Mouse (Mus musculus) heart, embryonic 16.5 days (tissue): ENCODE results near the gene Ssmem1. TPM values are rescaled to one million over a fixed set of nuclear protein-coding genes. Genes with fewer than 3 reads are reported as not detected.

ENCODE experiments used
- ATAC-seq: fragments of 200-750 bp; cut with Nextera tagmentation; replicated peaks from 2 replicates; pipeline ENCODE4 v1.8.0; 2017; ENCODE audit warnings: moderate number of reproducible peaks; ENCODE audit not compliant: insufficient read depth, low FRiP score; ENCODE audit errors: extremely low read depth
- H3K27ac ChIP-seq: fragments of 300-500 bp; sonication (generic); 2 replicates; pipeline ENCODE4 v1.5.1; 2014; ENCODE audit warnings: mild to moderate bottlenecking, low read length, control low read depth, moderate library complexity
- H3K27me3 ChIP-seq: fragments of 300-500 bp; sonication (generic); 2 replicates; pipeline ENCODE4 v1.6.1; 2014; ENCODE audit warnings: low read length, mixed read lengths; ENCODE audit not compliant: control insufficient read depth, insufficient read depth
- H3K36me3 ChIP-seq: fragments of 300-500 bp; sonication (generic); 2 replicates; pipeline ENCODE4 v1.6.1; 2014; ENCODE audit not compliant: control insufficient read depth, insufficient read depth
- H3K4me1 ChIP-seq: fragments of 300-500 bp; sonication (generic); 2 replicates; pipeline ENCODE4 v1.6.1; 2014; ENCODE audit warnings: low read length, mixed read lengths; ENCODE audit not compliant: control insufficient read depth, insufficient read depth
- H3K4me2 ChIP-seq: fragments of 300-500 bp; sonication (generic); 2 replicates; pipeline ENCODE4 v1.6.1; 2014; ENCODE audit warnings: low read depth, mild to moderate bottlenecking, control low read depth, low read length
- H3K4me3 ChIP-seq: fragments of 300-500 bp; sonication (generic); 2 replicates; pipeline ENCODE4 v1.5.1; 2014; ENCODE audit warnings: mild to moderate bottlenecking, control low read depth, low read length
- H3K9ac ChIP-seq: fragments of 300-500 bp; sonication (generic); 2 replicates; pipeline ENCODE4 v1.6.1; 2014; ENCODE audit warnings: low read length, control low read depth
- H3K9me3 ChIP-seq: fragments of 300-500 bp; sonication (generic); replicated peaks from 2 replicates; pipeline ENCODE4 v1.6.1; 2016; ENCODE audit warnings: low read length; ENCODE audit not compliant: control insufficient read depth
- WGBS: fragments of 180-500 bp; shearing (Covaris S2); extraction: QIAGEN DNeasy Blood & Tissue Kit; methylation state at CpG from one replicate; pipeline ENCODE4 v1.1.7; 2014; 5-methylcytosine and 5-hydroxymethylcytosine counted together
- polyA plus RNA-seq: library from polyadenylated mRNA; unstranded; fragments of >200 nt; fragmentation: Nextera tagmentation; extraction: Ambion mirVana; gene quantifications from 2 replicates; pipeline ENCODE4 v1.2.1, GENCODE M21; 2015

Ssmem1 gene
- polyA plus RNA-seq, 1 experiment from 2014 or later: 0.12 TPM

DNA sequence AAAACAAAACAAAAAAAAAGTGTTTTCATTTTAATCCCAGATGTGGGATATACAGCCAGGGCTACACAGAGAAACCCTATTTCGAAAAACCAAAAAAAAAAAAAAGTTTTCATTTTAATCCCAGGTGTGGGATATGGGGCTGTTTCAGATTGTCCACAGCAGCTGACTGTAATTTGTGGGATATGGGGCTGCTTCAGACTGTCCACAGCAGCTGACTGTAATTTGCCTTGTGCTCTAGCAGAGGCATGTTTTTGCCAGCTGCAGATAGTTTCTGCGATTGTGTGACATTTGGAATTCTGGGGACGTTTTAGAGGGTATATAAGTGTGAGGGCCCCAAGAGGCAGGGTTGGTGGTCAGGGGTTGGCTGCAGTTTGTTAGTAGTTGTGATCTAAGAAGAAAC, 37.9 kb upstream of the Ssmem1 start:
- no peaks in the 10 kb centered on the region for H3K27me3 ChIP-seq
- no peak for ATAC-seq
- no peak overlapping the region for H3K9ac ChIP-seq

DNA sequence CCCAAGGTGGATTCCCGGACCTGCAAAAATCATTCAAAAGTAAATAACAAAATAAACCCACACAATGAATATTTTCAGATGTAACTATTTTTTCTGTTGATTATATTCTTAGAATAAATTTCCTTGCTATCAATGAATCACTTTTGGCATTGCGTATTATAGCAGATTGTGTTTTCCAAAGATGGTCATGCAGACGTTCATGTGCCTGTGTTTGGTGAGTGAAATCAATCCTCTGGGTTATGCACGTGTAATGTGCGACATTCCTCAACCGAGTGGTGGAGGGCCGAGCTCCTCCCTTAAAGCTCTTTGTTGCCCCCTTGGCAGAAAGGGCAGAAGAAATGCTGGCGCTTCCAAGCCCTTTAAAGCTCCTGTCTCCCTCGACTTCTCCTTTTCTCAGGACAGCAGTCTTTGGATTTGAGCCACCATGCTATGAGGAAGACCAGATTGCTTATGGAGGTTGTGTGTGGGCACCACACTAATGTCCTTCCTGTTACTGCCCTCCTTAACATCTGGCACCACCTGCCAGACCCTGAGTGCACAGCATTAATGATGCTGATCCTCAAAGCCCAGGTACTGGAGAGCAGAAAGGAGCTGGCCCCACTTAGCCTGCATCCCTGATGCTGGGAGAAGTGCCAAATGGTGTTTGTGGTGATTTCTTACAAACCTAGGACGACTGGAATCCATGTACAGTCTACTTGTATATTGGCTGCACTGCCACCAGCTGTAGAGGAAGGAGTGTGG, 33.5 kb upstream of the Ssmem1 start:
- 54% methylated on average over 10 of the region's 10 CpGs for WGBS
- no peak overlapping the region for H3K4me3 ChIP-seq
- no peak overlapping the region for H3K27ac ChIP-seq
- peaks cover 14% of the 10 kb centered on the region for H3K36me3 ChIP-seq
- no peaks in the 10 kb centered on the region for H3K27me3 ChIP-seq
- H3K4me2 ChIP-seq: no peak overlapping the region
- no peak overlapping the region for H3K9ac ChIP-seq
- no peaks in the 10 kb centered on the region; the same call in 1 of the 2 replicates for H3K9me3 ChIP-seq
- no peaks in the 10 kb centered on the region for H3K4me1 ChIP-seq
- no peak for ATAC-seq

More for the DNA sequence above, 37.9 kb upstream of the Ssmem1 start:
- Histone ChIP-seq H3K4me2 (no peak overlapping the region), H3K4me1 (no peaks in the 10 kb centered on the region), H3K36me3 (no peaks in the 10 kb centered on the region), H3K4me3 (no peak overlapping the region), H3K27ac (no peak overlapping the region), H3K9me3 (no peaks in the 10 kb centered on the region; the same call in 1 of the 2 replicates)
- WGBS: 65% methylated on average over 3 of the region's 3 CpGs

DNA sequence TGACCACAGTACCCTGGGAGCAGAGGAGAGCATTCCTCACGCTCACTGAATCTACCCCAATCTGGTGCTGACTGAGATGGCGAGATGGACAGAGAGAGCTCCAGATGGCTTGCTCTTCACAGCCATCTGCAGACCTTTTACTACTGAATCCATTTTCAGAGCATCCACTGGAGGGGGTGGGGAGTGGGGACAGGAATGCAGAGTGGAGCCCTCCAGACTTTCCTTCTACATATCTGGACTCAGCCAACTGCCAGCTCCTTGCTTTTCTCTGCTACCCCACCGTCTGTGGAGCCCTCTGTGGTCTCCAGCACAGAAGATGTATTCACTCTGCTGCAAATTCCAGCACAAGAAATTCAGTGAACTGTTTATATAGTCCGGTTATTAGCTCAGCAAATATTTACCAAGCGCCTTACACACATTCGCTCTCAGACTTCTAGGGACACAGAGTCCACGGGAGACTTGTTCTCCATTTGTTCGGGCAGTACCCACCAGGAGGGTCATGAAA, 32.4 kb upstream of the Ssmem1 start:
- no peak overlapping the region for H3K4me3 ChIP-seq
- 0 out of 2 replicates have a peak overlapping the region, but pooled peaks have one; percentile 13 for H3K27ac ChIP-seq
- H3K4me2 ChIP-seq: no peak overlapping the region
- no peaks in the 10 kb centered on the region for H3K27me3 ChIP-seq
- no peak for ATAC-seq
- 78% methylated on average over 8 of the region's 8 CpGs for WGBS
- no peaks in the 10 kb centered on the region for H3K4me1 ChIP-seq
- H3K9me3 ChIP-seq: no peaks in the 10 kb centered on the region; the same call in 1 of the 2 replicates
- H3K9ac ChIP-seq: no peak overlapping the region
- peaks cover 20% of the 10 kb centered on the region for H3K36me3 ChIP-seq

DNA sequence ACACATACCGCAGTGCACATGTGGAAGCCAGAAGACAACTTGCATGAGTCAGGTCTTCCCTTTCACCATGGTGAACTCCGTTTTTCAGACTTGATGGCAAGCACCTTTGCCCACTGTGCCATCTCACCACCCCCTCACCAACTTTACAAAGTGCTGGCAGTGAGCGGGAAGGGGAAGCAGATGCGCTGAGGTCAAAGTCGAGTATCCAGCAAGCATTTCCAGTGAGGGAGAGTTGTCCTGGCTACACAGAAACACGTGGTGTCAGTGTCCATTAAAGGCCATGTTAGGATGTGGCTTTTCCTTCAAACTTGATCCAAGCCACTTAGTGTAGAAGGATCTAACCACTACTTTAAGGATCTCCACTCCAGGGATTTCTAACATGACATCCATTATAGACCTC, 31.9 kb upstream of the Ssmem1 start:
- no peak for ATAC-seq
- no peak overlapping the region for H3K4me2 ChIP-seq
- H3K4me1 ChIP-seq: no peaks in the 10 kb centered on the region
- peaks cover 25% of the 10 kb centered on the region for H3K36me3 ChIP-seq
- no peak overlapping the region for H3K9ac ChIP-seq
- H3K27me3 ChIP-seq: no peaks in the 10 kb centered on the region
- 87% methylated on average over 6 of the region's 6 CpGs for WGBS
- no peak overlapping the region for H3K27ac ChIP-seq
- H3K4me3 ChIP-seq: no peak overlapping the region
- no peaks in the 10 kb centered on the region; the same call in 1 of the 2 replicates for H3K9me3 ChIP-seq

DNA sequence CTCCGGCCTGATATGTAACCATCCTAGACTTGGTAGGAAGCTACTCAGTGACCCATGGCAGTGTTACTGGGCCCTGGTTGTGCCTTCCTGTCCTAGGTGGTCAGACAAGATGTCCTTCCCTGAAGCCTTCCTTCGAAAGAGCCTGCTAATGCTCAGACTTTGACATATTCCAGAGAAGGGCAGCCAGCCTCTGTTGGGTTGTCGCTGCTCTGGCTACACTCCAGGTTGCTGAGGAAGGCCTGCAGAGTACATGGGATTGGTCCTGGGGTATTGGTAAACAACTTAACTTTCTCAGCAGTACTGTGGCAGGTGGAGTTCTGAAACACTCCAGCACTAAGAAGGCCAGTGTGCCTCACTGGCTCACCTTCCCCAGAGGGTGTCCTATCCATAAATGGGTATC, 30.2 kb upstream of the Ssmem1 start:
- Histone ChIP-seq H3K27me3 (no peaks in the 10 kb centered on the region), H3K36me3 (peaks cover 38% of the 10 kb centered on the region), H3K4me2 (no peak overlapping the region), H3K4me3 (no peak overlapping the region), H3K9me3 (no peaks in the 10 kb centered on the region), H3K27ac (no peak overlapping the region), H3K4me1 (no peaks in the 10 kb centered on the region), H3K9ac (no peak overlapping the region)
- no peak for ATAC-seq
- WGBS: 70% methylated on average over 3 of the region's 3 CpGs

DNA sequence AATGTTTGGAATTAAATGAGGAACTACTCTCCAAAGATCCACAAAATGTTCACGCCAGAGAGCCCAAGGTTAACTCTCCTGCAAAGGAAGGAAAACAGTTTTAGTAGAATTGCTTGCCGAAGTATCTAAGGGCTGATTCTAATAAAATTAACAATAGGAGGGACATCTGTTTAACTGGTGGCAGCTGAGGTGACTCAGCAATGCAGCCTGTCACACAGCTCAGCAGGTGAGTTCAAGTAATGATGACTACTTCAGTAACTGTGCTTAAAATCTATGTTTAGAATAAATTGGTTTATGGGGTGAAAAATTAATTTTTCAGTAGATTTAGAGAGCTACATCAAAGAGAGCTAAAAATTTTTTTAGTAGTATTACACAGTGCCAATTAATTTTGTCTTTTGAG, 26.7 kb upstream of the Ssmem1 start:
- Histone ChIP-seq H3K27me3 (no peaks in the 10 kb centered on the region), H3K27ac (no peak overlapping the region), H3K36me3 (peaks cover 66% of the 10 kb centered on the region), H3K9me3 (no peaks in the 10 kb centered on the region), H3K4me3 (no peak overlapping the region), H3K9ac (no peak overlapping the region), H3K4me2 (no peak overlapping the region), H3K4me1 (no peaks in the 10 kb centered on the region)
- ATAC-seq: no peak
- WGBS: 91% methylated on average over 2 of the region's 2 CpGs

DNA sequence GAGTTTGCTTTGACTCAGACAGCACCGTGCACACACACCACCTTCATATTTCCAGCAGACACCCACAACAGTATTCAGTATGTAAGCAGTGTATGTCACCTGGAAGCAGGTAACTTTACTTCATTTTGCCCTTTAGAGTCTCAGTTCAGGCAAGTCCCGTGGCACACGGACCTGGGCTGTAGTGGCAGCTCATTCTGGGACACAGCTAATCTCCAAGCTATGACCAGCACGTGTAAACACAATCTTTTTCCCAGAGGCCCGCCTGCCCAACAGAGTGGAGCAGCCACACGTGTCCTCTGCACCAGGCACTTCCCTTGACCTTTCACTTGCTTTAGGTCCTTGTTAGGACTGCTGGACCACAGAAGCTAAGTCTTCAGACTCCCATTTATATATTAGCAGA, 23.1 kb upstream of the Ssmem1 start:
- Histone ChIP-seq H3K4me3 (no peak overlapping the region), H3K9me3 (no peaks in the 10 kb centered on the region), H3K4me1 (no peaks in the 10 kb centered on the region), H3K9ac (no peak overlapping the region), H3K4me2 (no peak overlapping the region), H3K36me3 (peaks cover 70% of the 10 kb centered on the region), H3K27ac (no peak overlapping the region), H3K27me3 (no peaks in the 10 kb centered on the region)
- ATAC-seq: no peak
- 79% methylated on average over 6 of the region's 6 CpGs for WGBS

DNA sequence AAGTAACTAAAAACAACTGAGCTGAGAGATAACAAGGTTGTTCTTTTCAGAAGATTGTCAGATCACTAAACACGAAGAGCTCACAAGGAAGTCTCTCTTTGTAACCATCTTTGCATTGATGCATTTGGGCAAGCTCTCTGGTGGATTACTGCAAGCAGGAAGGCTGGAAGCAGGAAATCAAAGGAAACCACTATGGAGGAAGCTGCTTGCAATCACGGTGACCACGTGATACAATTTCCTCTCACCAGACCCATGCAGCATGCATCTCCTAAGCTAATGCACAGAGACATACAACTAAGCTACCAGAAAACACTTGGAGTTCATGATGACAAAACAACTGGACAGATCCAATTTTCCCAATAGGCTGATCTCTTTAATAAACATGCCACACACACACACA, 10.6 kb upstream of the Ssmem1 start:
- Histone ChIP-seq H3K4me1 (peaks cover 6% of the 10 kb centered on the region), H3K9me3 (no peaks in the 10 kb centered on the region), H3K36me3 (peaks cover 31% of the 10 kb centered on the region), H3K4me3 (no peak overlapping the region), H3K4me2 (no peak overlapping the region), H3K9ac (no peak overlapping the region), H3K27me3 (no peaks in the 10 kb centered on the region), H3K27ac (no peak overlapping the region)
- 66% methylated on average over 3 of the region's 3 CpGs for WGBS
- ATAC-seq: no peak

DNA sequence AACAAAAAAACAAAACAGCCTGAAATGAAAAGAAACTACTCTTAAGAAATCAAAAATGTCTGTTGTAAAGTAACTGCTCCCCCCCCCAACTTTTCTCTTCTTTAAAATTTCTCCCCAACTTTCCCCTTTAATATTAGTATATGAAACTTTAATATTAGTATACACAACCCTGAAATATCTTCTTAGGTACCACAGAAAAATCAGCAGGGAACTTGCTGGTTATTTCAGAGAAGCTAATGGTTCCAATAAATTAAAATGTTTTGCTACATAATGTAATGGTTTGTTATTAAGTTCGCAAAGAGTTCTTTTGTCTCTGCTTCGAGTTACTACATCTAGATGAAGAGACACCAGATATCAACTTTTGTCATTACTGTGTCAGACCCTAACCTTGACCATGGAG, 825 bp upstream of the Ssmem1 start:
- Histone ChIP-seq H3K9me3 (no peaks in the 10 kb centered on the region; the same call in 1 of the 2 replicates), H3K27me3 (no peaks in the 10 kb centered on the region), H3K4me2 (peak overlapping the region; percentile 87), H3K27ac (peak overlapping the region; percentile 99), H3K9ac (peak overlapping the region; percentile 83), H3K4me3 (peak overlapping the region; percentile 68), H3K36me3 (peaks cover 14% of the 10 kb centered on the region), H3K4me1 (peaks cover 8% of the 10 kb centered on the region)
- 7% methylated on average over 2 of the region's 2 CpGs for WGBS
- no peak for ATAC-seq
